Mouse (Mus musculus): ENCODE data around the gene Ift46.

The Ift46 gene

GRCm38 (mm10) chr9:44807141-44807540 is 39.4 kb downstream of the Ift46 start:
- no peak for DNase-seq (ENCODE audit: low spot score in 2 of 2)

- no peak for DNase-seq (ENCODE audit: low spot score in 2 of 2)
These were observed 40.1 kb downstream of the Ift46 start for GRCm38 (mm10) chr9:44807778-44808177.

GRCm38 (mm10) chr9:44810316-44810715 is 42.6 kb downstream of the Ift46 start:
- DNase-seq (ENCODE audit: low spot score in 2 of 2): no peak

- no peak for DNase-seq (ENCODE audit: low spot score in 2 of 2)
These were observed 46.5 kb downstream of the Ift46 start for GRCm38 (mm10) chr9:44814179-44814578.

- no peak for DNase-seq (ENCODE audit: low spot score in 2 of 2)
These were observed 49.8 kb downstream of the Ift46 start for GRCm38 (mm10) chr9:44817522-44817921.

- DNase-seq (ENCODE audit: low spot score in 2 of 2): no peak
These were observed 52.5 kb downstream of the Ift46 start for GRCm38 (mm10) chr9:44819920-44820827.

- no peak for DNase-seq (ENCODE audit: low spot score in 2 of 2)
These were observed 59.0 kb downstream of the Ift46 start for GRCm38 (mm10) chr9:44826660-44827059.

GRCm38 (mm10) chr9:44828944-44829343 is 61.2 kb downstream of the Ift46 start:
- DNase-seq (ENCODE audit: low spot score in 2 of 2): no peak

- no peak for DNase-seq (ENCODE audit: low spot score in 2 of 2)
These were observed 62.8 kb downstream of the Ift46 start for GRCm38 (mm10) chr9:44830506-44830905.

- DNase-seq (ENCODE audit: low spot score in 2 of 2): no peak
These were observed 64.6 kb downstream of the Ift46 start for GRCm38 (mm10) chr9:44832356-44832755.

- DNase-seq (ENCODE audit: low spot score in 2 of 2): peak; percentile 63 to 84
These were observed 68.7 kb downstream of the Ift46 start for GRCm38 (mm10) chr9:44836439-44836838.

- DNase-seq (ENCODE audit: low spot score in 2 of 2): peak in 1 of 2 experiments; percentile 35
These were observed 73.5 kb downstream of the Ift46 start for GRCm38 (mm10) chr9:44841241-44841640.
